Mouse (Mus musculus): ENCODE measurements at regions not wholly inside any gene's neighbourhood (a gene's known extent, or its start where the extent isn't known, plus 50 kb on each side); places are given as distances from the start of the nearest gene placed in this dataset.

DNA sequence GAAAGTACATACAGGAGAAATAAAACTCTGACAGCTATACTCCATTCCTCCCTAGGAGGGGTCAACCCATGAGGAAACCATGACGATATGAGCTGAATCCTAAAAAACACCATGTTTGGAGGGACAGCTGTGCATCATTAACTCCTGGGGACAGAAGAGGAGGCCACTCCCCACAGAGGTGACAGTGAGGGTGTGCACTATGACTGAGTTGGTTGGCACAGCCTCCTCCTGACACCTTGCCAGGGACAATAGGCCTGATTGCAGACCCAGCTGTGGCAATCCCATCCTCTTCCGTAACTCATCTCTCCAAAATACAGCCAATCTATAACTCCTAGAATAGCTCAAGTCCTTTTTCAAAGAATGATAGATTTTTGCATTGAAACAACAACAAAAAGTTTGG, 112.0 kb downstream of the Rbm43 start:
- H3K27me3 ChIP-seq: no peaks in the 10 kb centered on the region

DNA sequence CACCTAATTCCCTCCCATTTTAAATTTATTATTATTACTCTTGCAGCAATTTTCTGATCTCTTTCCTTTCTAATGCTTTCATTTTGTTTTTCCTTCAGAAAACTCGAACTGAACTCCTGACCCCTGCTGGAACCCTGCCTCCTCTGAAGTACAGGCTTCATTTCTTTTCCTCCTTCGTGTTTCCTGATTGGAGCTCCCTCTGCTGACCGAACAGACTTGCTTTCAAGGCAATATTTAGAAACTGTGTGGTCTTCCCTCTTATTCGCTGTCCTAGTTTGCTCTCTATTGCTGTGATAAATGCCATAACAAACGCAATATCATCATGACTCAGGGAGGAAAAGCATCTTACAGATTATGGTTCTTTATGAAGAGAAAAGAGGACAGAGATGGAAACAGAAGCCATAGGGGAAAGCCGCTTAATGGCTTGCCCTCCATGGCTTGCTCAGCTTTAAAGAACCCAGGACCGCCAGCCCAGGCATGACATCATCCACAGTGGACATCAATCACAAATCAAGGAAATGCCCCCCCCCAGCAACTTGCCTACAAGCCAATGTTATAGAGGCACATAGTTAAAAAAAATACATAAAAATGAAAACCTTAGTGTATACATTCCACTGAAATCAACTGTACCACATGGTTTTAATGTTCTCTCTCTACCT, 104.5 kb downstream of the Rbm43 start:
- Histone ChIP-seq H3K27me3 (no peaks in the 10 kb centered on the region), H3K4me1 (no peaks in the 10 kb centered on the region), H3K9me3 (no peaks in the 10 kb centered on the region), H3K27ac (no peak overlapping the region), H3K36me3 (no peaks in the 10 kb centered on the region), H3K4me2 (replicated peaks) (no peak overlapping the region), H3K4me3 (no peak overlapping the region), H3K9ac (no peak overlapping the region)
- no peak for ATAC-seq (ENCODE audit: insufficient number of reproducible peaks, insufficient read depth, low FRiP score, low TSS enrichment)
- 37% methylated on average over 7 of the region's 7 CpGs for WGBS

More for the DNA sequence above, 112.0 kb downstream of the Rbm43 start:
- Histone ChIP-seq H3K9me3 (no peaks in the 10 kb centered on the region), H3K9ac (no peak overlapping the region), H3K4me2 (replicated peaks) (no peak overlapping the region), H3K27ac (no peak overlapping the region), H3K36me3 (no peaks in the 10 kb centered on the region), H3K4me1 (no peaks in the 10 kb centered on the region), H3K4me3 (no peak overlapping the region)
- WGBS: 74% methylated on average over 2 of the region's 2 CpGs
- no peak for ATAC-seq (ENCODE audit: insufficient number of reproducible peaks, insufficient read depth, low FRiP score, low TSS enrichment)

DNA sequence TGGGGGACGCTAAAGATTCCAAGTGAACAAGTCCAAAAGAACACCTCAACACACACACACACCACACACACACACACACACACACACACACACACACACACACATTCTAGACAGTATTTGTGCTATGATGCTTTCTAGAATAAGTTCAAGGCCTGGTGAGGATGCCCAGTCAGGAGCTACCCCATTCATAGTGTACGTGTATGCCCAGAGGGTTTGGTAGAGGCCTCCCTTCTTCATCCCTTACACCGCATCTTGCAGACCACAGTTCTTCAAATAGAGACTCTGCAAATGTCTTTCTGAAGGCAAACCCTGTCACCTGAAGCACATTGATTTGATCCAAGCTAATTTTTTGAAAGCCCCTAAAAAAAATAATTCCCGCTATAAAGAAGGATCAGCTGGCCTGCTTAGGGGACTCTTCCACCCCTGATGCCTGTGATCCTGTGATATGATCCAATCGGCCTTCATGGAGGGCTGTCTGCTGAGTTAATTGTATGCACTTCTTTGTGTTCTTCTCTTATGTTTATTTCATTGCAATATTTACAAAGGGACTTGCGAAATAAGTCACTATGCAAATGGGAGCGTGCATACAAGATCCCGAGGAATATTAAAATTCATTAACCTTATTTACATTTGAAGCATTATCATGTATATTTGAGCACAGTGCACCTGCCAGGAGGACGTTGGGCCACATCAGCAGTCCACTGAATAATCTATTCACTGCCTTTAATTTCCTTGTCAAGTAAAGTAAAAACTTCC, 103.8 kb downstream of the Rbm43 start:
- no peak for ATAC-seq (ENCODE audit: insufficient number of reproducible peaks, insufficient read depth, low FRiP score, low TSS enrichment)
- Histone ChIP-seq H3K4me1 (no peaks in the 10 kb centered on the region), H3K4me2 (replicated peaks) (no peak overlapping the region), H3K27ac (no peak overlapping the region), H3K27me3 (no peaks in the 10 kb centered on the region), H3K4me3 (no peak overlapping the region), H3K9me3 (no peaks in the 10 kb centered on the region), H3K36me3 (no peaks in the 10 kb centered on the region), H3K9ac (no peak overlapping the region)
- 81% methylated on average over 9 of the region's 9 CpGs for WGBS

DNA sequence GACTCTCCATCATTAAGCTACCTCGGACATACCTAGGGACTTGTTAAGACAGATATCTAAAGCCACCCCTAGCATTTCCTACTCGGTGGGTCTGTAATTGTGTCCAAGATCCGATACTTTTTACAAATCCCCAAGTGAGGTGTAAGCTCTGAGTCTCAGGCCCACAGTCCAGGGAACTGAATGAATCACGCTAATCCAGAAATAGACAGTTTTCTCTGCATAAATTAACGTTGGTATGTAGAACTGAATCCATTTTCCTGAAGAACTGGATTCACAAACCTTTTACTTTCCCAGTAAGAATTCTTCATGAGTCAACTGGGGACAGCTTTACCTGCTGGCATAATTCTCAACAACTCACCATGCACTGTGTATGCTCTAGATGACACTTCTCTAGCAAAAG, 97.1 kb downstream of the Rbm43 start:
- H3K27me3 ChIP-seq: no peaks in the 10 kb centered on the region
- WGBS: 77% methylated on average over 5 of the region's 5 CpGs
- no peaks in the 10 kb centered on the region for H3K36me3 ChIP-seq
- no peak overlapping the region for H3K27ac ChIP-seq
- no peaks in the 10 kb centered on the region for H3K4me1 ChIP-seq
- no peak overlapping the region for H3K9ac ChIP-seq
- no peak for ATAC-seq (ENCODE audit: insufficient number of reproducible peaks, insufficient read depth, low FRiP score, low TSS enrichment)
- H3K9me3 ChIP-seq: no peaks in the 10 kb centered on the region
- H3K4me3 ChIP-seq: no peak overlapping the region
- H3K4me2 ChIP-seq (replicated peaks): no peak overlapping the region

DNA sequence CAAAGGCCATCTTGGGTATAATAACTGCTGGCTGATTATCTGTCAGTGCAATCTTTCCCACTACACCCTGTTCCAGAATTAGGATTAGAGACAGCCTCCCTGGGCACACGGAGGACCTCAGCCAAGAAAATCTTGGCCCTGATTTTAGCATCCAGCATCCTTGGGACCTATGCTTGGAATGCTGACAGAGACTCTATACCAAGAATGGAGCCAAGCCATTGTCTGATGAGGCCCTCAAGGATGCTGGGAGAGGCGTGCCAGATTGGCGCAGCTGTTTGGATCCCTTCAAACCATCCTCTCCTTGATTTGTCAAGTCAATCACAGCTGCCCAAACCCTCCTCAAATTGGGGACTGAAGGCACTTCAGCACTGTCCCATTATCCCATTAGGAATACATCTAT, 94.2 kb downstream of the Rbm43 start:
- no peak for ATAC-seq (ENCODE audit: insufficient number of reproducible peaks, insufficient read depth, low FRiP score, low TSS enrichment)
- 94% methylated on average over 3 of the region's 3 CpGs for WGBS
- Histone ChIP-seq H3K36me3 (no peaks in the 10 kb centered on the region), H3K27me3 (no peaks in the 10 kb centered on the region), H3K4me2 (replicated peaks) (no peak overlapping the region), H3K4me1 (peaks cover 7% of the 10 kb centered on the region; the same call in 1 of the 2 replicates), H3K9ac (no peak overlapping the region), H3K27ac (no peak overlapping the region), H3K9me3 (no peaks in the 10 kb centered on the region), H3K4me3 (no peak overlapping the region)

DNA sequence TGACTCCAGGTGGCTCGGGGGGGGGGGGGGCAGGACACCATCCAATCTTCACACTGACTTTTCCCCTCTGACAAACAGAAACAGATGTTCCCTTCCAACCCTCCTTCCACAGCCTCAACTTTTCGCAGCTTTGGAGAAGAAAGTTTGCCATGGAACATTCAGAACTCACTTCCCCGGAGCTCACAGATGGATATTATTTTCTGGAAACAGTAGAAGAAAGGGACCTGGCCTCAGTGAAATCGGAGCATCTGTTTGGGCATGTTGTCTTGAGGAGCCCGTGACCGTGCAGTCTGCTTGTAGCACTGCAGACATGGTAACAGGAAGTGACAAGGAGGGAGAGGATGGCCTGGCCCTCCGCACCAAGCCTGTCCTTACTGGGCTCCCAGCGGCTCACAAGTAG, 90.1 kb downstream of the Rbm43 start:
- WGBS: 29% methylated on average over 8 of the region's 8 CpGs
- peaks cover 26% of the 10 kb centered on the region for H3K4me1 ChIP-seq

DNA sequence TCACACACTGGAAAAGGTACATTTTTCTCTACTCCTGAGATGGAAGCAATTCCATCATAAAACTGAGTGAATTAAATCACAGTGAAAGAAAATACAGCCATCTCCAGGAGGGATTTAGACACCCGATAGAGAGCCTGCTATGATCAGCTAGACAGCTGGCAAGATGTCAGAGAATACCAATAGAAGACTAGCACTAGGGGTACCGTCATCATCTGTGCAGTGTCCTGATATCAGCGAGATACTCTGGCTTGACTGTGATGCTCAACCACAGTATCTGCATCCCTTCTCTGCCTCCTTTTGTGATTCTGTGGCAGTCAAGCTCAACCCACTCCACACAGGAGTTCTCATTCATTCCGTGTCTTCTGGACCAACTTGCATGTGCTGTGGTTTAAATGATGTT, 87.4 kb downstream of the Rbm43 start:
- peaks cover 29% of the 10 kb centered on the region for H3K4me1 ChIP-seq
- no peak overlapping the region for H3K9ac ChIP-seq
- H3K27me3 ChIP-seq: no peaks in the 10 kb centered on the region
- H3K36me3 ChIP-seq: no peaks in the 10 kb centered on the region
- 45% methylated on average over 4 of the region's 4 CpGs for WGBS
- no peak for ATAC-seq (ENCODE audit: insufficient number of reproducible peaks, insufficient read depth, low FRiP score, low TSS enrichment)
- no peak overlapping the region for H3K4me3 ChIP-seq
- H3K4me2 ChIP-seq (replicated peaks): no peak overlapping the region
- H3K27ac ChIP-seq: no peak overlapping the region
- no peaks in the 10 kb centered on the region for H3K9me3 ChIP-seq

More for the DNA sequence above, 90.1 kb downstream of the Rbm43 start:
- H3K4me3 ChIP-seq: no peak overlapping the region
- ATAC-seq (ENCODE audit: insufficient number of reproducible peaks, insufficient read depth, low FRiP score, low TSS enrichment): no peak
- H3K27me3 ChIP-seq: no peaks in the 10 kb centered on the region
- H3K9ac ChIP-seq: no peak overlapping the region
- no peak overlapping the region for H3K4me2 ChIP-seq (replicated peaks)
- H3K27ac ChIP-seq: peak overlapping the region; percentile 52; the same call in 1 of the 2 replicates
- no peaks in the 10 kb centered on the region for H3K36me3 ChIP-seq
- H3K9me3 ChIP-seq: no peaks in the 10 kb centered on the region

DNA sequence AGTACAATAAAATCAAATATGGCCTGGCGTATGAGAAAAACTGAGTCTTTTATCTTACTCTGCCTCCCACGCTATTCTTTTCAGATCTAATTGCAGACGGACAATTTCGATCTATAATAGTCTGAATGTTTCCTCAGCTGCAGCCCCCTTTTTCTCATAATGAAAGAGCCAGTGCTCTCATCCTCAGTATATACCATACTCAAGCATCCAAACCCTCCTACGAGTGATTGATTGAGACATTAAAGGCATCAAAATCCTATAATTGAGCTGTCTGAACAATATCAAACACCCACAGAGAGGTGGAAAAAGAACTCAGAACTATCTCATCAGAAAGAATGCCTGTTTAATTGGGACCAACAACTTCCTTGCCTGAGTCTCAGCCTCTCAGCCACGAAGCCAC, 87.0 kb downstream of the Rbm43 start:
- 45% methylated on average over 6 of the region's 6 CpGs for WGBS
- peaks cover 29% of the 10 kb centered on the region for H3K4me1 ChIP-seq
- no peak overlapping the region for H3K9ac ChIP-seq
- no peak overlapping the region for H3K4me3 ChIP-seq
- no peaks in the 10 kb centered on the region for H3K27me3 ChIP-seq
- no peak overlapping the region for H3K4me2 ChIP-seq (replicated peaks)
- H3K27ac ChIP-seq: no peak overlapping the region
- H3K36me3 ChIP-seq: no peaks in the 10 kb centered on the region
- H3K9me3 ChIP-seq: no peaks in the 10 kb centered on the region
- ATAC-seq (ENCODE audit: insufficient number of reproducible peaks, insufficient read depth, low FRiP score, low TSS enrichment): no peak

DNA sequence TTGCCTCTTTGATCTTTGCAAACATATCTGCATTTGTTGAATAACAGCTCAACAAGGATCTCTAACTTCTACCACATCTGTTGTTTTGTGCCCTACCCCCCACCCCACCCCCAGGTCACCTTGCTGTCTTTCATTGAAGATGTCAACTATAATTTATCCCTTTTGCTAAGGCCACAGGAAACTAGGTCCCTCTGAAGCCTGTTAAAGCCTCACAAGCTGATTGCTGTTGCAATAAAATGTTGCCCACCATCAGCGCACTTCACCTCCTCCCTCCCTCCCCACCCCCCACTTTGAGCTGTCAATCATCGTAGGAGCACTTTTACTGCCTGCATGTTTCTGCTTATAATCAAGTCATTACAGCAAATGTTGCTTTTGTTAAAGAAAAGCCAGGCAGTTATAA, 86.5 kb downstream of the Rbm43 start:
- H3K4me1 ChIP-seq: peaks cover 29% of the 10 kb centered on the region
- H3K9me3 ChIP-seq: no peaks in the 10 kb centered on the region
- no peak overlapping the region for H3K4me3 ChIP-seq
- no peaks in the 10 kb centered on the region for H3K27me3 ChIP-seq
- no peak overlapping the region for H3K4me2 ChIP-seq (replicated peaks)
- no peak overlapping the region for H3K27ac ChIP-seq
- H3K9ac ChIP-seq: no peak overlapping the region
- ATAC-seq (ENCODE audit: insufficient number of reproducible peaks, insufficient read depth, low FRiP score, low TSS enrichment): no peak
- H3K36me3 ChIP-seq: no peaks in the 10 kb centered on the region
- 28% methylated on average over 2 of the region's 2 CpGs for WGBS

DNA sequence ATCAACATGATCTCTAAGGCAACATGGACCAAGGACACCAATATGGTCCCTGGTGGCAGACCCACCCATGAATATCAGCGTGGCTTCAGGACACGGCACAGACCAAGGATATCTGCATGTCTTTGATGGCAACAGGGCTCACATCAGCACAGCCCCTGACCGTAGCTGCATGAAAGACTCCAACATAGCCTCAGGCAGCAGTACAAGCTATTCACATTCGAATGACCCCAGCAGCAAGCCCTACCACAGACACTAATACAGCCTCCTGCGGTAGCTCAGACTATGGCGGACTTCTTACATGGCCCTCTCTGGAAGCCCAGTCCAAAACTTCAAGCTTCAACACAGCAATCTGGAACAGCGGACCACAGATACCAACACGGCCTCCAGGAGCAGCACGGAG, 84.4 kb downstream of the Rbm43 start:
- Histone ChIP-seq H3K9me3 (no peaks in the 10 kb centered on the region), H3K9ac (no peak overlapping the region), H3K27me3 (no peaks in the 10 kb centered on the region), H3K36me3 (no peaks in the 10 kb centered on the region), H3K4me1 (peaks cover 21% of the 10 kb centered on the region), H3K4me3 (no peak overlapping the region), H3K4me2 (replicated peaks) (no peak overlapping the region), H3K27ac (no peak overlapping the region)
- WGBS: 85% methylated on average over 9 of the region's 9 CpGs
- no peak for ATAC-seq (ENCODE audit: insufficient number of reproducible peaks, insufficient read depth, low FRiP score, low TSS enrichment)

DNA sequence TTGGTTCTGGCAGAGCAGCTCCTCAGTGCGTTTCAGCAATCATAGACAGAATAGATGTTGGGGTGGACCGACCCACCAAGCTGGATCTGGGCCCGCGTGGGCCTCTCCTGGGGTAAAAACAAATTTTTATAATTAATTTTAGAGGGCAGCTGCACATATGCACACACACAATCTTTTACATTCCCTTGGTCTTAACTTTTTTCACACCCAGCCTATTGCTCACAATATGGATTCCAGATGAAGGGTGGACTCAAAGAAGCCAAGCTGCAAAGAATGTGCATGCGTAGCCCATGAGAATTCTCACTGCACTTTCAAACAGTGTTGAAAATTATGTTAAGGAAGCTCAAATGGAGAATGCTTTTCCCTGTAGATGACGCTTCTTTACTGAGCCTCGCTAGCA, 83.3 kb downstream of the Rbm43 start:
- H3K9ac ChIP-seq: no peak overlapping the region

DNA sequence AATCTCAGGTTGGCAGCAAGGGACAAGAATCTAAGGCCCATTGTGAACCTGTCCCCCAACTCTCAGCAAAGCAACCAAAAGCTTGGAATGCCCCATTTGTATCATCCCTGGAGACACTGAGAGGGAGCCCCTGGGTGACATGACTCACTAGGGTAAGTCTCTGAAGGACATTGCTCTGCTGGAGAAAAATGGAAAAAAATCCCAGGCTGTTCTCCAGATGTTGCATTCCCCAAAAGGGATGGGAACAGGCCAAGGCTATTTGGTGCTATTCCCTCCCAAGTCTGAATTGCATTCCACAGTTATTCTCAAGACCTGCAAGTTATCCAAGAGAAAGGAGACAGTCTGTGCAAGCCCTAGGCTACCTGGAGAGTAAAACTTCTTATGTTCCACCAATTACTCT, 77.7 kb downstream of the Rbm43 start:
- H3K27me3 ChIP-seq: no peaks in the 10 kb centered on the region
- no peak for ATAC-seq (ENCODE audit: insufficient number of reproducible peaks, insufficient read depth, low FRiP score, low TSS enrichment)
- no peaks in the 10 kb centered on the region for H3K36me3 ChIP-seq
- H3K9me3 ChIP-seq: no peaks in the 10 kb centered on the region
- no peak overlapping the region for H3K4me3 ChIP-seq
- H3K4me2 ChIP-seq (replicated peaks): no peak overlapping the region
- no peak overlapping the region for H3K27ac ChIP-seq
- no peaks in the 10 kb centered on the region for H3K4me1 ChIP-seq
- H3K9ac ChIP-seq: no peak overlapping the region

More for the DNA sequence above, 83.3 kb downstream of the Rbm43 start:
- no peak overlapping the region for H3K4me2 ChIP-seq (replicated peaks)
- H3K9me3 ChIP-seq: no peaks in the 10 kb centered on the region
- no peak for ATAC-seq (ENCODE audit: insufficient number of reproducible peaks, insufficient read depth, low FRiP score, low TSS enrichment)
- no peaks in the 10 kb centered on the region for H3K36me3 ChIP-seq
- WGBS: 71% methylated on average over 7 of the region's 7 CpGs
- no peak overlapping the region for H3K4me3 ChIP-seq
- H3K27ac ChIP-seq: no peak overlapping the region; the same call in 1 of the 2 replicates
- H3K4me1 ChIP-seq: peaks cover 17% of the 10 kb centered on the region
- no peaks in the 10 kb centered on the region for H3K27me3 ChIP-seq

All from embryonic facial prominence, embryonic 12.5 days (tissue).